Mouse (Mus musculus): ENCODE measurements around the gene Cyp2d26.

Gene Cyp2d26

GRCm38 (mm10) chr15:82763631-82764420, 30.3 kb downstream of the Cyp2d26 start, which contains the start of gene Cyp2d40:
Gene Cyp2d40, minus strand, starts transcription at chr15:82764183.
- DNase-seq (ENCODE audit: low read depth, low spot score) = no peak

GRCm38 (mm10) chr15:82748141-82748540, 46.0 kb downstream of the Cyp2d26 start:
- no peak for DNase-seq (ENCODE audit: low read depth, low spot score)

GRCm38 (mm10) chr15:82747516-82747915, 46.6 kb downstream of the Cyp2d26 start:
- DNase-seq (ENCODE audit: low read depth, low spot score) = no peak
